Mouse (Mus musculus): Measurements from ENCODE around the gene 7530416G11Rik. TPM values are rescaled to one million over a fixed set of nuclear protein-coding genes. Genes with fewer than 3 reads are reported as not detected.

The 7530416G11Rik gene
- polyA plus RNA-seq (2016; fragmentation: Nextera tagmentation; extraction: Ambion mirVana), result not detected in 2 replicates

- Histone ChIP-seq H3K4me1 (peaks cover 15% of the 10 kb centered on the region), H3K27me3 (ENCODE audit: low read depth, poor library complexity, severe bottlenecking) (peaks cover 19% of the 10 kb centered on the region), H3K36me3 (no peaks in the 10 kb centered on the region), H3K4me3 (no peak within 1 kb of the TSS), H3K27ac (no peak within 1 kb of the TSS), H3K9me3 (replicated peaks) (no peaks in the 10 kb centered on the region)
- WGBS, result 89% methylated on average over 8 of the region's 8 CpGs
- no peak for DNase-seq (ENCODE audit: low spot score)
Observed at GRCm38 (mm10) chr15:85503127-85503526, at the start of gene 7530416G11Rik. Gene 7530416G11Rik (minus strand): TSS chr15:85503227.

DNA sequence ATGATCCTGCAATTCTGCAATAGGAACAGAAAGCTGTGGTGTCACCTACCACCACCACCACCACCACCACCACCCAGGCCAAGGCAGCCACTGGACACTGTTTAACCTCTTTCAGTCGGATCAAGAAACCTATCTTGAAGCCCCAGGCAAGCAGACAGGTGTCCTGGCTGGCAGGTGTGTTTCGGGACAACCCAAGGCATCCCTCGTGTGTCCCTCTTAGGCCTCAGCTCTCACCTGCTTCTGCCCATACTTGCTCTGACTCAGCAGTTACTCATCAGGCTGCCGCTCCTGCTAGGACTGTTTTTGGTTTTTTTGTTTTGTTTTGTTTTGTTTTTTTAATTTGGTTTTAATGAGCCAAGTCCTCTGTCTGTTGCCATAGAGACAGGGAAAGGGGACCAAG, 43.5 kb upstream of the 7530416G11Rik start:
- H3K4me3 ChIP-seq, result no peak overlapping the region
- WGBS, result 79% methylated on average over 4 of the region's 4 CpGs
- H3K4me1 ChIP-seq, result peaks cover 3% of the 10 kb centered on the region; the same call in 1 of the 2 replicates
- H3K27ac ChIP-seq, result no peak overlapping the region
- DNase-seq (ENCODE audit: low spot score), result no peak
- no peaks in the 10 kb centered on the region for H3K36me3 ChIP-seq
- no peaks in the 10 kb centered on the region for H3K9me3 ChIP-seq (replicated peaks)
- H3K27me3 ChIP-seq (ENCODE audit: low read depth, poor library complexity, severe bottlenecking), result peaks cover 13% of the 10 kb centered on the region; the same call in 1 of the 2 replicates

- peaks cover 3% of the 10 kb centered on the region; the same call in 1 of the 2 replicates for H3K4me1 ChIP-seq
- 80% methylated on average over 5 of the region's 5 CpGs for WGBS
Observed at GRCm38 (mm10) chr15:85545369-85545768, 42.3 kb upstream of the 7530416G11Rik start.

GRCm38 (mm10) chr15:85538170-85538569, 35.1 kb upstream of the 7530416G11Rik start:
- H3K27ac ChIP-seq, result no peak overlapping the region
- 0 out of 2 replicates have a peak, but pooled peaks cover 27% of the 10 kb centered on the region for H3K27me3 ChIP-seq (ENCODE audit: low read depth, poor library complexity, severe bottlenecking)
- 60% methylated on average over 11 of the region's 11 CpGs for WGBS
- no peaks in the 10 kb centered on the region for H3K36me3 ChIP-seq
- H3K9me3 ChIP-seq (replicated peaks), result no peaks in the 10 kb centered on the region
- no peak for DNase-seq (ENCODE audit: low spot score)
- no peak overlapping the region for H3K4me3 ChIP-seq
- peaks cover 26% of the 10 kb centered on the region for H3K4me1 ChIP-seq

More at GRCm38 (mm10) chr15:85545369-85545768, 42.3 kb upstream of the 7530416G11Rik start:
- DNase-seq (ENCODE audit: low spot score), result no peak
- Histone ChIP-seq H3K36me3 (no peaks in the 10 kb centered on the region), H3K27me3 (ENCODE audit: low read depth, poor library complexity, severe bottlenecking) (peaks cover 17% of the 10 kb centered on the region; the same call in 1 of the 2 replicates), H3K9me3 (replicated peaks) (no peaks in the 10 kb centered on the region), H3K27ac (no peak overlapping the region), H3K4me3 (no peak overlapping the region)

DNA sequence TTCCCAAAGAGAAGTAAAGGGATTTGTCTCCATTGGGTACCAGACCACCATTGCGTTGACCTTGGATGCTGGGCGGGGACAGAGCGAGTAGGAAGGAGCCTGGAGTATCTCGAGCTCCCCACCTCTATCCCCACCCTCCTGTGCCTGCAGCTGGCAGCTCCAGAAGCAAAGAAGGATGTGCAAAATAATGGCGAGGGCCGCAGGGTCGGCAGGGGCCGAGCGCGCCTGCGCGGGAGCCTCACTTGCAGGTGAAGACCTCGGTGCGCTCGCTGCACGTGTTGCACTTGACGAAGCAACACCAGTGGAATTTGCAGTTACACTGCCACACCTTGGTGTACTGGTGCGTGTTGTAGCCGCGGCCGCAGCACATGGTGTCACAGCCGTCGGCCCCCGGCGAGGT, 34.1 kb upstream of the 7530416G11Rik start:
- DNase-seq (ENCODE audit: low spot score), result no peak
- 84% methylated on average over 25 of the region's 25 CpGs for WGBS
- Histone ChIP-seq H3K9me3 (replicated peaks) (no peaks in the 10 kb centered on the region), H3K4me3 (no peak overlapping the region), H3K27ac (no peak overlapping the region), H3K27me3 (ENCODE audit: low read depth, poor library complexity, severe bottlenecking) (0 out of 2 replicates have a peak, but pooled peaks cover 24% of the 10 kb centered on the region), H3K36me3 (no peaks in the 10 kb centered on the region), H3K4me1 (peaks cover 26% of the 10 kb centered on the region)

DNA sequence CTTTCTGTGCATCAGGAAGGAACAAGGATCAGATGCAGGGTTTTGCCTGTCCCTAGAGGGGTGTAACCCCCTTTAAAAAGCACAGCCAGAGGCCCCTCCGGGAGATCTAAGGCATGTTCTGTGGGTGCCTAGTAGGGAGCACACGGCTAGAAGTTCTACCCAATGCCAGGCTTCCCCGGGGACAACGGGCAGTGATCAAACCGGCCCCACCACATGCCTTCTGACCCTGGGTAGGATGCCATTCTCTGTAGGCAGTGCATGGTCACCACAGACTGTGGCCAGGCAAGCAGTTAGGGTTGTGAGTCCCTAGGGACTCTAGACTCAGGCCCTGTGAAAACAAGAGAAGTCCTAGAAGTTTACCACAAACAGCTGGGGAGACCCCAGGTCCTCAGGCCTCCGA, 31.6 kb upstream of the 7530416G11Rik start:
- Histone ChIP-seq H3K36me3 (no peaks in the 10 kb centered on the region), H3K4me3 (no peak overlapping the region), H3K27ac (no peak overlapping the region), H3K4me1 (peaks cover 33% of the 10 kb centered on the region), H3K9me3 (replicated peaks) (no peaks in the 10 kb centered on the region), H3K27me3 (ENCODE audit: low read depth, poor library complexity, severe bottlenecking) (0 out of 2 replicates have a peak, but pooled peaks cover 13% of the 10 kb centered on the region)
- no peak for DNase-seq (ENCODE audit: low spot score)
- 85% methylated on average over 6 of the region's 6 CpGs for WGBS

GRCm38 (mm10) chr15:85534215-85534614, 31.2 kb upstream of the 7530416G11Rik start:
- no peak for DNase-seq (ENCODE audit: low spot score)
- Histone ChIP-seq H3K4me3 (no peak overlapping the region), H3K36me3 (no peaks in the 10 kb centered on the region), H3K27ac (no peak overlapping the region), H3K4me1 (peaks cover 28% of the 10 kb centered on the region), H3K9me3 (replicated peaks) (no peaks in the 10 kb centered on the region), H3K27me3 (ENCODE audit: low read depth, poor library complexity, severe bottlenecking) (0 out of 2 replicates have a peak, but pooled peaks cover 10% of the 10 kb centered on the region)
- WGBS, result 88% methylated on average over 8 of the region's 8 CpGs

- Histone ChIP-seq H3K9me3 (replicated peaks) (no peaks in the 10 kb centered on the region), H3K36me3 (no peaks in the 10 kb centered on the region), H3K4me3 (no peak overlapping the region), H3K27me3 (ENCODE audit: low read depth, poor library complexity, severe bottlenecking) (0 out of 2 replicates have a peak, but pooled peaks cover 3% of the 10 kb centered on the region), H3K27ac (no peak overlapping the region), H3K4me1 (peaks cover 10% of the 10 kb centered on the region)
- no peak for DNase-seq (ENCODE audit: low spot score)
- WGBS, result 76% methylated on average over 3 of the region's 3 CpGs
Observed at GRCm38 (mm10) chr15:85532063-85532462, 29.0 kb upstream of the 7530416G11Rik start.

GRCm38 (mm10) chr15:85529911-85530310, 26.9 kb upstream of the 7530416G11Rik start:
- Histone ChIP-seq H3K4me3 (no peak overlapping the region), H3K4me1 (peaks cover 11% of the 10 kb centered on the region; the same call in 1 of the 2 replicates), H3K9me3 (replicated peaks) (no peaks in the 10 kb centered on the region), H3K27me3 (ENCODE audit: low read depth, poor library complexity, severe bottlenecking) (peaks cover 11% of the 10 kb centered on the region), H3K36me3 (no peaks in the 10 kb centered on the region), H3K27ac (no peak overlapping the region)
- DNase-seq (ENCODE audit: low spot score), result no peak
- WGBS, result 67% methylated on average over 3 of the region's 3 CpGs

DNA sequence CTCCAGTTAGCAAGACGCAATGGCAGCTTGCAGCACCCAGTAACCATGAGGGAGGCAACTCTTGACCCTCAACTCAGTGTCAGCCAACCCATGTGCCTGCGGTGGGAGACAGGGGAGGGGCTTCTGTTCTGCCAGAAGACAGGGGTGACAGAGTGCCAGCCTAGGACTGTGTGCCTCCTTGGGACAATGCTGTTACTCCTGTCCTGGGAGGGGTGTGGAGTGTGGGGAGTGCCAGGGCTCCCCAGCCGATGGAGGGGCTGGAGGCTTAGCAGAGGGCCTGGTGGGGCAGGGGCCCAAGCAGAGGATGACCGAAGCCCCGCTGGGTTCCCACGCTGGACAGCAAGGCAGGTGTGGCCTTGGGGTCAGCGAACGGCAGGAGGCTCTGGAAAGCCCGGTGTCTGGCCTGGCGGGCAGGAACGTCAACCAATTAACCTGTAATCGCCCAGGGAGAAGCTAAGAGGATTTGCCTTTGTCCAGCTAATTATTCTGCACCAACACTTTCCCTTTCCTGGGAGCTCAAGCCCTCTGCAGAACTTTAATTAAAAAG, 21.4 kb upstream of the 7530416G11Rik start:
- no peak overlapping the region for H3K4me3 ChIP-seq

DNA sequence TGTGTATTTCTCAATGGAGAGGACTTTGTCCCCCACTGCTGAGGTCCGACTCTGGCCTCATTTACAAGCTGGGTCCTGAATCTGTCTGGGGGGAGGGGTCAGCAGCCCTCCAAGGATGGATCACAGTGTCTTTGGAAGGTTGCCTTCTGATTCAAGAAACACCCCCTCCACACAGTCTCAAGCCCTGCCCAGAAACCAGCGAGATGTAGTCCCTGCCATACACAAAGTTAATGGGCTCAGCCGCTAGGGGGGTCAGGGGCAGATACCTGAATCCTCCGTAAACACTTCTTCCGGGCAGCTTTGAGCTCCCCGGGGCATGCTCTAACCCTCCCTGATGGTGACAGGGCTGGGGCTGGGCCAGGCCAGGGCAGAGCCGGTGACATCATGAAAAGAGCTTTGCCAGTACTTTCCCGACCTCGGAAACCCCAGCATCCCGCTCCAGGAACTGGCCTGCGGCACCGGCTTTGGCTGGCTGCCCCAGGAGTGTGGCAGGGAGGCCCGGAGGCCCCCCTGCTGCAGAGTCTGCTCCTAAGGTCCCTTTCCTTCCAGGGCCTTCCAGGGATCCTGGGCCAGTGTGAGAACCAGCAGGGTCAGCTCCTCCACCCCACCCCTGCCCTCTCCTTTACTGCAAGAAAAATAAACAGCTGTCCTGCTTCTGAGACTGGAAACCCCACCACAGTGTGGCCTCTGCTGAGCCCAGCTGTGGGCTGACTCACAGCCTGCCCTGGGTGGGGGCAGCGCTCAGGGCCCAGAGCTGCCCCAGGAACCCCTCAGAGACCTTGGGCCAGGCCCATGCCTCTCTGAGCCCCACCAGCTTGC, 20.4 kb upstream of the 7530416G11Rik start:
- peak overlapping the region; percentile 18; the same call in 1 of the 2 replicates for H3K4me3 ChIP-seq
- no peaks in the 10 kb centered on the region for H3K36me3 ChIP-seq

More for the DNA sequence above, 21.4 kb upstream of the 7530416G11Rik start:
- Histone ChIP-seq H3K36me3 (no peaks in the 10 kb centered on the region), H3K4me1 (peaks cover 24% of the 10 kb centered on the region), H3K9me3 (replicated peaks) (no peaks in the 10 kb centered on the region), H3K27me3 (ENCODE audit: low read depth, poor library complexity, severe bottlenecking) (peaks cover 41% of the 10 kb centered on the region), H3K27ac (no peak overlapping the region)
- no peak for DNase-seq (ENCODE audit: low spot score)
- 15% methylated on average over 12 of the region's 12 CpGs for WGBS

GRCm38 (mm10) chr15:85519438-85519837, 16.4 kb upstream of the 7530416G11Rik start:
- 67% methylated on average over 4 of the region's 4 CpGs for WGBS
- no peaks in the 10 kb centered on the region for H3K36me3 ChIP-seq
- no peak overlapping the region for H3K4me3 ChIP-seq
- no peak for DNase-seq (ENCODE audit: low spot score)
- H3K9me3 ChIP-seq (replicated peaks), result no peaks in the 10 kb centered on the region
- no peak overlapping the region for H3K27ac ChIP-seq
- H3K4me1 ChIP-seq, result peaks cover 16% of the 10 kb centered on the region
- H3K27me3 ChIP-seq (ENCODE audit: low read depth, poor library complexity, severe bottlenecking), result peaks cover 25% of the 10 kb centered on the region

More for the DNA sequence above, 20.4 kb upstream of the 7530416G11Rik start:
- peaks cover 24% of the 10 kb centered on the region for H3K4me1 ChIP-seq
- H3K27ac ChIP-seq, result peak overlapping the region; percentile 66; the same call in 1 of the 2 replicates
- peaks cover 41% of the 10 kb centered on the region for H3K27me3 ChIP-seq (ENCODE audit: low read depth, poor library complexity, severe bottlenecking)
- DNase-seq (ENCODE audit: low spot score), result peak; percentile 55
- 8% methylated on average over 14 of the region's 14 CpGs for WGBS
- H3K9me3 ChIP-seq (replicated peaks), result no peaks in the 10 kb centered on the region
